Mouse (Mus musculus) right cerebral cortex, adult 2 months (tissue): ENCODE measurements around the gene Ppm1b.

ENCODE experiments used
- DNase-seq, 2 experiments: peaks; one replicate each; pipeline ENCODE4 v3.0.0; 2021 to 2022; ENCODE audit warnings: low spot score in 2 of 2

The Ppm1b gene

GRCm38 (mm10) chr17:85070658-85071057 is 114.1 kb downstream of the Ppm1b start:
- DNase-seq, result no peak

DNA sequence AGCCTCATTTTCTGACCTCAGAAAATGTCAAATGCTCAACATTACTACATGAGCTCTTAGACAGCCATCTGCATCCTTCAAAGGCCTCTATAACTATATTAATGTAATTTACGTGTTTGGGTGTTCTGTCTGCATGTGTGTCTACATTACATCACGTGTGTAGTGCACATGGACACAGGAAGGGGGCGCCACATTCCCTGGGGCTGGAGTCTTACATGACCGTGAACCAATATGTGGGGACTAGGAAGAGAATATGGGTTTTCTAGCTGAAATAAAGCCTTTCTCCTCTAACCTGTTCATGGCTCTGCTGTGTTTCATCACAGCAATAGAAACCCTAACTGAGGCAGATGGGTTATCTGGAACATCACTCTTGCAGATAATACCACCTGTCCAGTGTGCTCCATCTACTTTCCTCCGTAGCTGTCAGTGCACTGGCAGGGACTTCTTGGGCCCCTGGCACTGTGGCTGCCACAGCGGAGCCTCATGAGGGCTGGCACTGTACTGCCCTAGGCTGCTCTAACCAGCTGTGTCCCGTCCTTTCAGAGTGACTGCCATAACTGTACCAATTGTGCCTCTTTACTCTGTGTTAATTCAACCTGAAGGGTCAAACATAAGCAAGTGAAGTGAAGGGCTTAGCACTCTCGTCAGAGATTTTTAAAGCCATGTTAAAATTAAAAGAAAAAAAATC is 114.7 kb downstream of the Ppm1b start:
- no peak for DNase-seq

- no peak for DNase-seq
Measured at GRCm38 (mm10) chr17:85072383-85072782, 115.8 kb downstream of the Ppm1b start.

DNA sequence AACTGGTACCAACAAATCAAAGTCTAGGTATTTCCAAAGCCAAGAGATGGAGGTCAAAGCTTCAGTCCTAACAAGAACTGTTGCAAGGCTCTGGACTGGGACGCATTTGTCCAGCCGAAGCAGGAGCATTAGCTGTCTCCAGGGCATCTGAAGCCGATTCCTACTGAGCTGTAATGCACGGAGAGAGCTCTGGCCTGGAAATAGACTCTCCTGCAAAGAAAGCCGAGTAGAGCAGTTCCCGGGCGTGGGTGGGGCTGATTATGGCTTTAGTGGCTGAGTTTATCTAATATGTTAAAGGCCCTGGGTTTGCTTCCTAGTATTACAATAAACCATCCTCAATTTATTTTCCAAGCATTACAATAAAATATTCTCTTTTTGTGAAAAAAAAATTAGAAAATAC is 116.7 kb downstream of the Ppm1b start:
- no peak for DNase-seq
